Mouse (Mus musculus): ENCODE measurements around the gene Srcin1. TPM values are rescaled to one million over a fixed set of nuclear protein-coding genes. Genes with fewer than 3 reads are reported as not detected.

Gene Srcin1
- polyA plus RNA-seq, 1 experiment from 2014 or later: 9.2 TPM

DNA sequence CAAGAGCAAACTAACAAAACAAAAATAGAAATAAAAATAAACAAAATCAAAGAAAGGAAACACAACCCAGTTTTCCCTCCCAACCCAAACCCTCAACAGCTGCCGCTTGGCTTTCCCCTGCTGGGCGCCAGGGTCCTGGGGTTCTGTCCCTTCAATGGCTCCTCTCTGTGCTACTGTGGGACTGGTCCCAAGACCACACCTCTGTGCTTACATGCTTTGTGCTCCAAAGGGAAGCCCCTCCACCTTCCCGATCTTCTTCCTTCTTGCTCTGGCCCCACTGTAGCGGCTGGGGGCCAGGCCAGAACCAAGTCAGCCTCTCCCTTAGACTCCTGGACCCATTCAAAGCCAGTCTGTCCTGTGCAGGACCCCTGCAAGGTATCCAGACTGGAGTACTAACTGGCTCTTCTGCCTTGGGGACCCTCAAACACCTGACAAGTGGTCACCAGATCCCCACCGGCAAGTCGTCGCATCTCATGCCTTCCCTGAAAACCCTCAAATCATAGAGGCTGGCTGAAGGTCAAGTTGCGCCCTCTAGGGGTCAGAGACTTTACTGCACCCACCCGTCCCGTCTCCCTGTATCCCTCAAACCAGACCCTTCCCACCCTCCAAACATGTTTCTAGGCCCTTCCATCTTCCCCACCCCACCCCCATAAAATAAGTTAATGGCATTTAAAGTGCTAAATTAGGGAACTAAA, 64.9 kb downstream of the Srcin1 start:
- peaks cover 22% of the 10 kb centered on the region for H3K36me3 ChIP-seq (ENCODE audit: control insufficient read depth, insufficient read depth, low read length)
- H3K4me1 ChIP-seq (ENCODE audit: control insufficient read depth, insufficient read depth, low read length): peaks cover 9% of the 10 kb centered on the region
- H3K4me3 ChIP-seq (ENCODE audit: low read depth, low read length): no peak overlapping the region
- no peak for ATAC-seq
- no peak overlapping the region for H3K4me2 ChIP-seq (ENCODE audit: low read length)
- 26% methylated on average over 10 of the region's 10 CpGs for WGBS
- no peaks in the 10 kb centered on the region for H3K27me3 ChIP-seq (ENCODE audit: control insufficient read depth, insufficient read depth, low read depth, low read length)
- no peaks in the 10 kb centered on the region for H3K9me3 ChIP-seq (replicated peaks; ENCODE audit: control insufficient read depth, low read length, poor library complexity, severe bottlenecking)
- no peak overlapping the region for H3K27ac ChIP-seq (ENCODE audit: low read length)
- H3K9ac ChIP-seq (ENCODE audit: low read depth, low read length): no peak overlapping the region

DNA sequence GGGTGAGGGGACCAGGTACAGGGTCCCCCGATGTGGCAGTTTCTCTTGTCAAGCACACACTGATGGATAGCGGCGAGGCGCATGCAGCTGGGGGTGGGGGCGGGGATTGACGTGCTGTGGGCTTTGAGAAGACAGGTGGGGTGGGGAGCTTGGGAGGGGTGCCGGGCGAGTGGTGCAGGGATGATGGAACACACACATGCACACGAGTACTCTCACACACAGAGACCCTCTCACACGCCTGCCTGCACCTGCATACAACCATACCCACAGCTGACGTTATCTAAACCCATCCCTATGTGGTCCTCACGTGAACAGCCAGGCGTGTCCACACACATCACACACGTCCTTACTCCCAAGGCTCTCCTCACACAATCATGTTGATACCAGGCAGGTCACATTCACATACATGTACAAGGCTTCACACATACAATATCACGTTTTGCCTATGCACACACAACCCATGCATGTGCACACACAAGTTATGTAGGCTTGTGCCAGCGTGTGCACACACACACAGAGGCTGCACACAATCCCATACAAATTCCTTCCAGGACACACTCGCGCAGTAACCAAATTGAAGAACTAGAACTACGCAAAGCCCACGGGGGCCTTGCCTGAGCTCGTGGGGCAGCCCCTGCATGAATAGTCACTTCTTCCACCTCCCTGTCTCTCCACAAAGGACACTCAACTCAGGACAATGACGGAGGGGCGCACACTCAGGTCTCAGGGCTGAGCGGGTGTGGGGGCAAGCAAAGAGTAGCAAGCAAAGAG, 66.1 kb downstream of the Srcin1 start:
- H3K4me1 ChIP-seq (ENCODE audit: control insufficient read depth, insufficient read depth, low read length): peaks cover 9% of the 10 kb centered on the region
- H3K36me3 ChIP-seq (ENCODE audit: control insufficient read depth, insufficient read depth, low read length): peaks cover 10% of the 10 kb centered on the region

DNA sequence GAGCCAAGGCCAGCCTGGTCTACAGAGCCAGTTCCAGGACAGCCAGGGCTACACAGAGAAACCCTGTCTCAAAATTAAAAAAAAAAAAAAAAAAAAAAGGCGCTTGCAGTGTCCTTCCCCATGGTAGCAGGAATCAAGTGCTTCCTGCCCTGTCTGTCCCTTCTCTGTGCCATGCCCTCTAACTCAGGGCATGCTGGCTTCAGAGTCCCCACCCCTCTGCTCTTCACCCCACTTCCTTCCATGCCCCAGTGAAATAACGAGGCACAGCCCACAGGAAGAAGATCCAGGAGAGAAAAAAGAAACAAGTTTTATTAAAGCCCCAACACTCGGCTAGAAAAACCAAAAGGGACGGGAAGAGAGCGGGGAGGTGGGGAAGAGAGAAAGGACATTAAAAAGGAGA, 66.9 kb downstream of the Srcin1 start:
- Histone ChIP-seq H3K4me3 (ENCODE audit: low read depth, low read length) (no peak overlapping the region), H3K9ac (ENCODE audit: low read depth, low read length) (no peak overlapping the region), H3K4me1 (ENCODE audit: control insufficient read depth, insufficient read depth, low read length) (peaks cover 9% of the 10 kb centered on the region), H3K36me3 (ENCODE audit: control insufficient read depth, insufficient read depth, low read length) (peaks cover 3% of the 10 kb centered on the region; the same call in 1 of the 2 replicates), H3K27ac (ENCODE audit: low read length) (peak overlapping the region; percentile 40; the same call in 1 of the 2 replicates), H3K9me3 (replicated peaks; ENCODE audit: control insufficient read depth, low read length, poor library complexity, severe bottlenecking) (no peaks in the 10 kb centered on the region), H3K4me2 (ENCODE audit: low read length) (no peak overlapping the region), H3K27me3 (ENCODE audit: control insufficient read depth, insufficient read depth, low read depth, low read length) (no peaks in the 10 kb centered on the region)
- no peak for ATAC-seq
- 51% methylated on average over 5 of the region's 5 CpGs for WGBS

More for the DNA sequence above, 66.1 kb downstream of the Srcin1 start:
- peak; percentile 41; the same call in 1 of the 2 replicates for ATAC-seq
- 0 out of 2 replicates have a peak overlapping the region, but pooled peaks have one; percentile 10 for H3K9ac ChIP-seq (ENCODE audit: low read depth, low read length)
- no peak overlapping the region for H3K4me2 ChIP-seq (ENCODE audit: low read length)
- no peak overlapping the region for H3K4me3 ChIP-seq (ENCODE audit: low read depth, low read length)
- H3K27ac ChIP-seq (ENCODE audit: low read length): no peak overlapping the region; the same call in 1 of the 2 replicates
- no peaks in the 10 kb centered on the region for H3K9me3 ChIP-seq (replicated peaks; ENCODE audit: control insufficient read depth, low read length, poor library complexity, severe bottlenecking)
- no peaks in the 10 kb centered on the region for H3K27me3 ChIP-seq (ENCODE audit: control insufficient read depth, insufficient read depth, low read depth, low read length)
- 54% methylated on average over 24 of the region's 24 CpGs for WGBS

DNA sequence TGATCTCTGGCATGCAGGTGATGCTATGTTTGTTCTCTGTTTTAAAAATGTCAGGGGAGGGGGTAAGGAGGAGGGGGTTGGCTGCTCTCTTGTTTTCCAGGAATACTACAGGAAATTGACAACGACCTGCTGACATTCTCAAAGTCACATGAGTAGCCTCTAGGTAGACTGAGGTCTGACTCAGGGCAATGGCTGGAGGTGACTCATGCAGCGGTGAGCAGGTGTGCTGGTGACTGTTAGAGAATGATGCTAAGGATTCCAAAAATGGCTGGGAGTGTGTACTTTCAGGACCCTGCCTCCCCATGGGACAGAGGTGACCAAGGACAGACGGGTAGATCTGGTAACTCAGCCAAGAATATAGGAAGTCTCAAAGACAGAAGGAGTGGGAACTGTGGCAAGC, 67.8 kb downstream of the Srcin1 start:
- no peak overlapping the region for H3K9ac ChIP-seq (ENCODE audit: low read depth, low read length)

DNA sequence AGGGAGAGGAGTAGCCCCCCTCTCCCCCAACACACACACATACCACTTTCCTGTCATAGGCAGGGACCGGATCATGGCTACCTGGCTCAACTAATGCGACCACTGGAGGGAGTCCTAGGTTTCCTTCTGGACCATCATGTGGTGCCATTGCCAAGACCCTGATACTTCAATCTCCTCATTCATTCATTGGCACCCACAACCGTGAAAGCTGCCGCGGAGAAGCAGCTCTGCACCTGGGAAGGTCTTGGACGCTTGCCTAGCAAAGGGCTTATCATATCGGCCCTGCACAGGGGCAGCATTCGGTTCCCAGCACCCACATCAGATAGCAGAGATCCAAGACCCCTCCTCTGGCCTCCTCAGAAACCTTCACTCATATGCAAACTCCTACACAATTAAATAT, 69.7 kb downstream of the Srcin1 start:
- no peak overlapping the region for H3K4me3 ChIP-seq (ENCODE audit: low read depth, low read length)
- no peak overlapping the region for H3K4me2 ChIP-seq (ENCODE audit: low read length)
- no peak overlapping the region for H3K27ac ChIP-seq (ENCODE audit: low read length)
- H3K4me1 ChIP-seq (ENCODE audit: control insufficient read depth, insufficient read depth, low read length): peaks cover 9% of the 10 kb centered on the region
- 50% methylated on average over 8 of the region's 8 CpGs for WGBS
- no peak for ATAC-seq
- peaks cover 3% of the 10 kb centered on the region; the same call in 1 of the 2 replicates for H3K27me3 ChIP-seq (ENCODE audit: control insufficient read depth, insufficient read depth, low read depth, low read length)
- no peak overlapping the region for H3K9ac ChIP-seq (ENCODE audit: low read depth, low read length)
- H3K36me3 ChIP-seq (ENCODE audit: control insufficient read depth, insufficient read depth, low read length): no peaks in the 10 kb centered on the region
- no peaks in the 10 kb centered on the region for H3K9me3 ChIP-seq (replicated peaks; ENCODE audit: control insufficient read depth, low read length, poor library complexity, severe bottlenecking)

More for the DNA sequence above, 67.8 kb downstream of the Srcin1 start:
- H3K27ac ChIP-seq (ENCODE audit: low read length): no peak overlapping the region
- H3K36me3 ChIP-seq (ENCODE audit: control insufficient read depth, insufficient read depth, low read length): peaks cover 2% of the 10 kb centered on the region; the same call in 1 of the 2 replicates
- no peaks in the 10 kb centered on the region for H3K27me3 ChIP-seq (ENCODE audit: control insufficient read depth, insufficient read depth, low read depth, low read length)
- ATAC-seq: no peak
- no peak overlapping the region for H3K4me3 ChIP-seq (ENCODE audit: low read depth, low read length)
- no peaks in the 10 kb centered on the region for H3K9me3 ChIP-seq (replicated peaks; ENCODE audit: control insufficient read depth, low read length, poor library complexity, severe bottlenecking)
- peaks cover 9% of the 10 kb centered on the region for H3K4me1 ChIP-seq (ENCODE audit: control insufficient read depth, insufficient read depth, low read length)
- WGBS: 81% methylated on average over 3 of the region's 3 CpGs
- no peak overlapping the region for H3K4me2 ChIP-seq (ENCODE audit: low read length)

DNA sequence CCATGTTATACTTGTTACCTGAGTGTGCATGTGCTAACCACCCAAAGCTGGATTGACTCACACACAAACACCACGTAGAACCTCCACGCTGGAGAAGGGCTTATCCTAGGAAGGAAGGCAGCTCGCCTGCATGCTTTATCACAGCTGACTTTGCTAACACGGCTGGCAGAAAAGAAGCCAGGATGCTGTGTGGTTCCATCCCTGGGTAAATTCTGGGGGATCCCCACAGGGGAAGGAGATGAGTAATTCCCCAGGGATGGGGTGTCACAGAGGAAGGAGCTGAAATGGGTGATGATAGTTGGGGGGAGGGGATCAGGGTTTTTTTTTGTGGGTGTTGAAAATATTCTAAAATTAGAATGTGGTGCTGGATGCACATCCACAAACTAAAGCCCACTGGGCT, 70.2 kb downstream of the Srcin1 start:
- Histone ChIP-seq H3K27me3 (ENCODE audit: control insufficient read depth, insufficient read depth, low read depth, low read length) (peaks cover 6% of the 10 kb centered on the region; the same call in 1 of the 2 replicates), H3K9ac (ENCODE audit: low read depth, low read length) (no peak overlapping the region), H3K9me3 (replicated peaks; ENCODE audit: control insufficient read depth, low read length, poor library complexity, severe bottlenecking) (no peaks in the 10 kb centered on the region), H3K36me3 (ENCODE audit: control insufficient read depth, insufficient read depth, low read length) (no peaks in the 10 kb centered on the region; the same call in 1 of the 2 replicates), H3K27ac (ENCODE audit: low read length) (no peak overlapping the region), H3K4me1 (ENCODE audit: control insufficient read depth, insufficient read depth, low read length) (peaks cover 12% of the 10 kb centered on the region), H3K4me2 (ENCODE audit: low read length) (no peak overlapping the region), H3K4me3 (ENCODE audit: low read depth, low read length) (no peak overlapping the region)
- WGBS: 81% methylated on average over 4 of the region's 4 CpGs
- no peak for ATAC-seq

DNA sequence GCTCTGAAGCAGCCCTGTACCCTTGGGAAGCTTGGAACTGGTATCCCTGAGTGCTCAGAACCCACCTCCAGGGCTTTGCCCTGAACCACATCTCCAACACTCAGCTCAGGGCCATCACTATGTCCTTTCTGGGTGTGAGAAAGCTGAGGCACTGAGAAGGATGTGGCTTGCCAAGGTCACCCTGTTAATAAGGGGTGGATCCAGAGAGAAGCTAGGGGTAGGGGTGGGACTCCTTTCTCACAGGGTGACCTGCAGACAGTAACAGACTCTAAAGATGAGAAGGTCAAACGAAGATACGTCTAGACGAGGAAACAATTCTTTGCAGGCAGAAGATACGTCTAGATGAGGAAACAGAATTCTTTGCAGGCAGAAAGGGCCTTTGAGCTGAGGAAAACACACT, 73.1 kb downstream of the Srcin1 start:
- Histone ChIP-seq H3K9me3 (replicated peaks; ENCODE audit: control insufficient read depth, low read length, poor library complexity, severe bottlenecking) (no peaks in the 10 kb centered on the region), H3K4me1 (ENCODE audit: control insufficient read depth, insufficient read depth, low read length) (peaks cover 12% of the 10 kb centered on the region; the same call in 1 of the 2 replicates), H3K4me3 (ENCODE audit: low read depth, low read length) (no peak overlapping the region), H3K27ac (ENCODE audit: low read length) (no peak overlapping the region), H3K27me3 (ENCODE audit: control insufficient read depth, insufficient read depth, low read depth, low read length) (peaks cover 16% of the 10 kb centered on the region), H3K36me3 (ENCODE audit: control insufficient read depth, insufficient read depth, low read length) (peaks cover 6% of the 10 kb centered on the region; the same call in 1 of the 2 replicates), H3K9ac (ENCODE audit: low read depth, low read length) (no peak overlapping the region), H3K4me2 (ENCODE audit: low read length) (no peak overlapping the region)
- WGBS: 83% methylated on average over 4 of the region's 4 CpGs
- ATAC-seq: no peak

DNA sequence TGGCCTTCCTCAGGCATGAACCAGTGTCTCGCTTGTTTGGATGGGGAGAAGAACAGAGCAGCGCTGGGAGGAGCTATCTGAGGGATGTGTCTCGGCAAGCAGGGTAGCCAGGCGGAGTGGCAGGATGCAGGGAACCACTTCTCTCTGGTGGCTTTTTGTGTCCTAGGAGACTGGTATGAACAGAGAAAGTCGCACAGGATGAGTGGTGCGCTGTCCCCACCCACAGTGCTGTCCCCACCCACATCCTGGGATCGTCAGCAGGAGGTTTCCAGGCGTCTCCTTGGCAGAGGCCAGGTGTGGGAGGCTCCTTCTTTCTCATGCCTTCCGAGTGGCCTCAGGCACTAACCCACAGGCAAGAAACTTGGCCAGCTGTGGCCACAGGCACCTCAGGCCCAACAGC, 73.6 kb downstream of the Srcin1 start:
- Histone ChIP-seq H3K4me2 (ENCODE audit: low read length) (no peak overlapping the region), H3K4me3 (ENCODE audit: low read depth, low read length) (no peak overlapping the region), H3K27me3 (ENCODE audit: control insufficient read depth, insufficient read depth, low read depth, low read length) (peaks cover 16% of the 10 kb centered on the region), H3K27ac (ENCODE audit: low read length) (no peak overlapping the region), H3K9ac (ENCODE audit: low read depth, low read length) (no peak overlapping the region), H3K36me3 (ENCODE audit: control insufficient read depth, insufficient read depth, low read length) (peaks cover 6% of the 10 kb centered on the region; the same call in 1 of the 2 replicates), H3K9me3 (replicated peaks; ENCODE audit: control insufficient read depth, low read length, poor library complexity, severe bottlenecking) (no peaks in the 10 kb centered on the region), H3K4me1 (ENCODE audit: control insufficient read depth, insufficient read depth, low read length) (peaks cover 12% of the 10 kb centered on the region; the same call in 1 of the 2 replicates)
- no peak for ATAC-seq
- WGBS: 38% methylated on average over 9 of the region's 9 CpGs

Measured in midbrain, embryonic 16.5 days (tissue).